Mouse (Mus musculus): ENCODE data around the gene G3bp2.

The G3bp2 gene

DNA sequence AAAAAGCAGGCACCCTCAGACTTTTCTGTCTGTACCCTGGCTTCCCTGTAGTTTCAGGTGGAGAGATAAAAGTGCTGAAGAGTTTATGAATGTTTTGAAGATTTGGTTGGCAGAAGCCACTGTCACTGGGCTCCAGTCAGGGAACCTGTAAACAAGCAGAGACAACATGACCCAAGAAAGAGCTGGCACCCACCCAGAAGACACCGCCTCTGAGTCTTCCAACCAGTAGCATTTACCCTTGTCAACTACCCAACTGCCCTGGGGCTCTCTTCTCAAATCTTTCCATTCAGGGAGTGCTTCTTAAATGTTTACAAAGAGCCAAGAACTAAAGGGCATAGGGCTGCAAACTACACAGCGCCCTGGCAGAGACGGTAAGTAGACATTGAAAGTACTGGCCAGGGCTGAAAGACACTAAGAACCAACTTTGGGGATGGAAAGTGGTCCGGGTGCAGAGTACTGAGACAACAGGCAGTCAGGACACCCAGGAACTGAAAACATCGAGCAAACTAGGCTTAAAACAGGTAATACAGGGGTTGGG lies 27.4 kb upstream of the G3bp2 start:
- POLR2A ChIA-PET = interaction anchor here in 3 of 4 experiments (0.5 to 10.4 kb wide), 14 partner anchors 8 to 150 kb away, joined by 3 to 238 read pairs (median 18); partner anchors contain the start of genes G3bp2 (in 2 of the 3), Cdkl2 (in 1 of the 3) and Rchy1 (in 1 of the 3)
- CTCF ChIA-PET = interaction anchor here in 1 of 4 experiments (0.6 kb wide), 2 partner anchors 27 to 30 kb away, joined by 3 read pairs; partner anchors contain the start of gene G3bp2

DNA sequence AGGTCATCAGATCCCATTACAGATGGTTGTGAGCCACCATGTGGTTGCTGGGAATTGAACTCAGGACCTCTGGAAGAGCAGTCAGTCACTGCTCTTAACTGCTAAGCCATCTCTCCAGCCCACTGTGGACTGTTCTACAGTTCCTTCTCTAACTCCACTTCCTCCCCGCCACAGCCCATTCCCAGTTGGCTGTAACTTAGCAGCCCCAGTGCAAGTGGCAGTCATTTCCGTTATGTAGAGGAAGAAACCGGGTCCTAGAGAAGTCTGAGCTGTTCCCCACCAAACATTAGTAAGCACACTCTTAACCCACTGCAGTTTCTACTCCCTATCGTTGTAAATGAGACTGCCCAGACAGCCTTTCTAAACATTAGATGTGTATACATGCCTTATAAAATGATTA lies 23.8 kb upstream of the G3bp2 start:
- POLR2A ChIA-PET = interaction anchor here (0.6 to 16.3 kb wide), 24 partner anchors 8 to 563 kb away, joined by 3 to 266 read pairs (median 6); partner anchors contain the start of genes G3bp2 (in 2 of the 4), Cdkl2 (in 1 of the 4) and Rchy1 (in 1 of the 4)

GRCm38 (mm10) chr5:92106327-92107125 lies 23.0 kb upstream of the G3bp2 start:
- ChIA-PET POLR2A (interaction anchor here (0.6 to 16.3 kb wide), 36 partner anchors 8 to 564 kb away, joined by 3 to 266 read pairs (median 4); partner anchors contain the start of genes G3bp2 (in 3 of the 4), Cdkl2 (in 1 of the 4) and Rchy1 (in 1 of the 4)), CTCF (interaction anchor here in 3 of 4 experiments (0.6 to 4.2 kb wide), 11 partner anchors 11 to 334 kb away, joined by 3 to 18 read pairs (median 3); no protein-coding TSS in a partner anchor)

More for the DNA sequence above, 23.8 kb upstream of the G3bp2 start:
- CTCF ChIA-PET = interaction anchor here in 2 of 4 experiments (0.6 to 4.2 kb wide), 6 partner anchors 9 to 156 kb away, joined by 3 to 18 read pairs (median 4); no protein-coding TSS in a partner anchor

GRCm38 (mm10) chr5:92103816-92104415 lies 20.4 kb upstream of the G3bp2 start:
- CTCF ChIA-PET = interaction anchor here in 3 of 4 experiments (0.8 to 4.2 kb wide), 4 partner anchors 8 to 39 kb away, joined by 3 to 18 read pairs (median 6); no protein-coding TSS in a partner anchor

GRCm38 (mm10) chr5:92103062-92103461 lies 19.5 kb upstream of the G3bp2 start:
- ChIA-PET POLR2A (interaction anchor here (0.5 to 16.3 kb wide), 12 partner anchors 11 to 60 kb away, joined by 3 to 266 read pairs (median 9); partner anchors contain the start of gene G3bp2 (in 4 of the 4)), CTCF (interaction anchor here in 1 of 4 experiments (0.6 kb wide), 1 partner anchor 9 kb away, joined by 4 read pairs; no protein-coding TSS in a partner anchor)

More at GRCm38 (mm10) chr5:92103816-92104415, 20.4 kb upstream of the G3bp2 start:
- POLR2A ChIA-PET = interaction anchor here (0.5 to 16.3 kb wide), 13 partner anchors 9 to 133 kb away, joined by 3 to 266 read pairs (median 7); partner anchors contain the start of gene G3bp2 (in 4 of the 4)

DNA sequence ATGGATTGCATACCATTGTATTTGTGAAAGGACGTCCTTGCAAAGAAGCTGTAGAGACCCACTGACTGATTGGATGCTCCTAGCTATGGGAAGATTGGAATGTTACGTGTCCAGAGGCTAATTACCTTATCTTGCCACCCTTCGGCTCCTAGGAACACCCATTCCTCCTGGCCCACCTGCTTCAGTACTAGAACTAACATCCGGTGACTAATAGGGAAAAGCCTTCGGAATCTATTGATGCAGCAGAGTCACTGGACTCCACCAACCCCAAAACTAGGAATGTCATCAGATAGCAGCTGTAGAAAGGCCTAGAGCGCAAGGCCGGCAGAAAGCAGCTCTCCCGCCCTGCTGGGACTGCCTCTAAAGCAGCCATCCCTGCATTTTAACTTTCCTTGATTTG lies 18.1 kb upstream of the G3bp2 start:
- ChIA-PET CTCF (interaction anchor here in 2 of 4 experiments (0.7 to 1.2 kb wide), 5 partner anchors 11 to 18 kb away, joined by 3 to 4 read pairs (median 3); partner anchors contain the start of gene G3bp2 (in 1 of the 2)), POLR2A (interaction anchor here (0.5 to 16.3 kb wide), 22 partner anchors 10 to 579 kb away, joined by 3 to 266 read pairs (median 5); partner anchors contain the start of genes G3bp2 (in 4 of the 4) and Sdad1 (in 1 of the 4))

DNA sequence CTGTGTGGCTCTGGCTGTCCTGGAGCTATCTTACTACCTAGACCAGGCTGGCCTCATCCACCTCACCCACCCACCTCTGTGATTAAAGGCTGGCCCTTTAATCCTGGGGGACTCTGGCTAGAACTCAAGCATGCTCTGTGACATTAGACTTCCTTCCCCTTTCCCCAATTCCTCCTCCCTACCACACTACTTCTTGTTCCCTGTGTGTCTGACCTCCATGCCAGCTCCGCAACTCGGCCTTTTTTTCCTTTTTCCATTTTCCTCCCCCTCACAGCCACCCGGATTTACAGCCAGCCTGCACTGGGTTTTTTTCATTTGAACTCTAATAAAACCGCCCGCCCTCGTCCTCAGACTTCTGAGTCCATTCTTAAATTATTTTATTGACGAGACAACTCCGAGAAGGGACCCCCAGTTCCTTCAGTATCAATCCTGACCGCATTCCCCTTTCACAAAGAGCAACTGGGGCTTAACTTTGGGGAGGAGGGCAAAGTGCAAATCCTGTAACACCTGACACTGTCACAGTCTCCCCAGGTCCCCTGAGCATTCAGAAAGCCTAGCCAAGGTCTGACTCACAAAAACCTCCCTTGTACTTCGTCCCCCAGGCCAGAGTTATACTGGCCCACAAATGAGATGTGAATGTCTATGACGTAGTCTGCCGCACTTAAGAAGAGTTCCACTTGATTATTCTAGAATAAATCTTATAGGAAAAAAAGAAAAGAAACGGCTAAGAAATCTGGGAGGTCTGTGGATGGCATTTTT lies 15.0 kb upstream of the G3bp2 start:
- CTCF ChIA-PET = interaction anchor here (0.5 to 1.6 kb wide), 6 partner anchors 14 to 886 kb away, joined by 3 to 10 read pairs (median 4); no protein-coding TSS in a partner anchor
- POLR2A ChIA-PET = interaction anchor here in 3 of 4 experiments (0.6 to 16.3 kb wide), 18 partner anchors 8 to 890 kb away, joined by 3 to 266 read pairs (median 8); partner anchors contain the start of gene G3bp2 (in 3 of the 3)

- ChIA-PET CTCF (interaction anchor here (0.5 to 1.6 kb wide), 5 partner anchors 15 to 886 kb away, joined by 3 to 10 read pairs (median 5); no protein-coding TSS in a partner anchor), POLR2A (interaction anchor here in 3 of 4 experiments (0.6 to 16.3 kb wide), 20 partner anchors 7 to 891 kb away, joined by 3 to 266 read pairs (median 6); partner anchors contain the start of gene G3bp2 (in 3 of the 3))
Observed at GRCm38 (mm10) chr5:92097779-92098178, 14.3 kb upstream of the G3bp2 start.

GRCm38 (mm10) chr5:92096786-92097185 lies 13.3 kb upstream of the G3bp2 start:
- POLR2A ChIA-PET = interaction anchor here in 3 of 4 experiments (1.0 to 16.3 kb wide), 10 partner anchors 8 to 31 kb away, joined by 3 to 266 read pairs (median 14); partner anchors contain the start of gene G3bp2 (in 2 of the 3)
- CTCF ChIA-PET = interaction anchor here in 3 of 4 experiments (0.6 to 1.6 kb wide), 3 partner anchors 16 to 22 kb away, joined by 4 to 5 read pairs (median 4); no protein-coding TSS in a partner anchor

GRCm38 (mm10) chr5:92094062-92094415 lies 10.5 kb upstream of the G3bp2 start:
- POLR2A ChIA-PET = interaction anchor here in 3 of 4 experiments (0.5 to 16.3 kb wide), 7 partner anchors 10 to 1783 kb away, joined by 3 to 266 read pairs (median 5); partner anchors contain the start of gene G3bp2 (in 2 of the 3)
- CTCF ChIA-PET = no interaction called here

DNA sequence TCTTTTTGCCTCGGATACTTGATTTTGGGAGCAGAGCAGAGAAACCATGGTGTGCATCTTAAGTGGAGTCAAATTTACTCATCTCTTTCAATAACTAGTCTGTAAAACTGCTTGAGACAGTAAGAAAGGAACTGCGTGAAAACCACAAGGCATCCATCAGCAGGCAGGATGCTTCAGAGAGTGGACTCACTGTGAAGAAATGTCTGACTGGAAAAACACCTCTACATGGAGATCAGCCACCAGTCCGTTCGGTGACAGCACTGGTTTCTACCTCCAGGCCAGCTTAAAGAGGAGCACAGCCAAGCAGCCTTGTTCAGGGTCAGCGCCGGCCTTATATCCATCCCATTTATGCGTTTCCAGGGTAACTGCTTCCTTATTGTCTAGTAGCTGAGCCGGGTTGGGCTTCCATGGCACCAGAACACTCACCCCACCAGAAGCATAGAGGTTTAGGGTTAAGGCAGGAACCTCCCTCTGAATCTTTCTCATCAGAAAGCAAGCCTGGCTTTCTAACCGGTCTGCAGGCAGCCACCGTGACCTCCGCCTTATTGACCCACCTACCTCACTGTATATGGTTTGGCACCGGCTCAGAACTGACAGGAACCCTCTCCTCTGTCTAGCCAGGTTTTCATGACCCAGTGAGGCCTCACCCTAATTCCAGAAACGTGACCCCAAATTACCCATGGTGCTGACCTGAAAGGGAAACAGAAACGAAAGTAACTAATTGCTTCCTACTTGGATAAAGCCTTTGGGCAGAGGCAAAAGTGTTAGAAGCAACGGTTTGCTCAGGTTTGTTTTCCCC lies 9.9 kb upstream of the G3bp2 start:
- ChIA-PET POLR2A (interaction anchor here in 2 of 4 experiments (0.5 to 16.3 kb wide), 7 partner anchors 9 to 576 kb away, joined by 3 to 266 read pairs (median 5); partner anchors contain the start of genes G3bp2 (in 2 of the 2) and Parm1 (in 1 of the 2)), CTCF (no interaction called here)

GRCm38 (mm10) chr5:92087469-92087868 lies 4.0 kb upstream of the G3bp2 start:
- POLR2A ChIA-PET = interaction anchor here in 3 of 4 experiments (0.7 to 11.7 kb wide), 9 partner anchors 11 to 45 kb away, joined by 3 to 266 read pairs (median 3); no protein-coding TSS in a partner anchor
- CTCF ChIA-PET = no interaction called here

DNA sequence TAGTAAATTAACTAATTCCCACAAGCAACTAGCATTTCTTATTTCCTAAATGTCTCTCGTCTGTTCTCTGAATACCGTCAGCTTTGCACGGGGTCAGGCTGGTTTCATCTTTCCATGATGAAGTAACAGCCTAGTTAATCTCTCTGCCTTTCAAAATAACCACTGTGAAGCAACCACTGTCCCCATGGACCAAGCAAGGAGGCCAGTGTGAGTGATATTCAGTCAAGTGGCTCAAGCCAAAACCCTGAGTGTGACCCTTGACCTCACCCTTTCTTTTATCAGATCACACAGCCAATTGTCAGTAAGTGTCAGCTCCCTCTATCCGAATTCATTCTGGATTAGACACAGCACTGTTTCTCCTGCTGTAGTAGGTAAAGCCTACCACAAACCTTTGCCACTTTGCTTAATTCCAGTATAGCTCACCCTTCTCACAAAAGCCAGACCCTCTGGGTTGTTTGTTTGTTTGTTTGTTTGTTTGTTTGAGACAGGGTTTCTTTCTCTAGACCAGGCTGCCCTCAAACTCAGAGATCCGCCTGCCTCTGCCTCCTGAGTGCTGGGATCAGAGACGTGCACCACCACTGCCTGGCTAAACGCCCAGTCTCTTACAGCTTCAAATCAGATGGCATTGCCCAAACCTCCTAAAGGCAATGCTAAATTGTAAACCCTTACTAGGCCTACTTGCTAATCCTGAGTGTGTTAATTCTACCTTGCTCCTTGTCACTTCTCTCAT lies 2.5 kb upstream of the G3bp2 start:
- ChIA-PET POLR2A (interaction anchor here in 3 of 4 experiments (0.6 to 11.7 kb wide), 13 partner anchors 9 to 1009 kb away, joined by 3 to 266 read pairs (median 4); no protein-coding TSS in a partner anchor), CTCF (interaction anchor here in 3 of 4 experiments (0.8 to 1.0 kb wide), 3 partner anchors 19 to 26 kb away, joined by 3 to 10 read pairs (median 3); no protein-coding TSS in a partner anchor)

DNA sequence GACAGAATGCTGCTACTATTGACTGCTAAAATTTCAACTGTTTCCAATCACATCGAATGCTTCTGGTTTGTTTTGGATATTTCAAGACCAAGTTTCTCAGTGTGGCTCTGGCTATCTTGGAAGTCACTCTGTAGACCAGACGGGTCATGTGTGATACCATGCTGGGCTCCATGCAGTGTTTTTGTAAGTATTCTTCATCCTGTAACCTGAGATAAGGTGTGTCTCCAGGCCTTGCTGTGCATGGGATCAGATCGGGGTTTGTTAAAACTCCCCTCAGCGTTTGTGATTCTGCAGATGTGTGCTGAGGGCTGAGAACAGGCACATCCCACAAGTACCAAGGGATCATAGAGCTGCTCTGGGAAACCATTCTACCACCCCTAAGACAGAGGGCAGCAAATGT lies 1.7 kb upstream of the G3bp2 start:
- POLR2A ChIA-PET = interaction anchor here in 2 of 4 experiments (0.6 to 11.7 kb wide), 12 partner anchors 8 to 1008 kb away, joined by 3 to 266 read pairs (median 4); no protein-coding TSS in a partner anchor
- CTCF ChIA-PET = interaction anchor here in 2 of 4 experiments (0.7 to 1.0 kb wide), 3 partner anchors 19 to 221 kb away, joined by 3 to 10 read pairs (median 6); no protein-coding TSS in a partner anchor
